Mouse (Mus musculus) forebrain, embryonic 12.5 days (tissue): Measurements from ENCODE around the gene Mmaa. TPM values are rescaled to one million over a fixed set of nuclear protein-coding genes. Genes with fewer than 3 reads are reported as not detected.

Experiments
- ATAC-seq: fragments of 200-750 bp; cut with Nextera tagmentation; 2 replicates; pipeline ENCODE4 v1.8.0; 2017; ENCODE audit warnings: moderate TSS enrichment; ENCODE audit not compliant: low FRiP score
- H3K27ac ChIP-seq: fragments of 300-500 bp; sonication (generic); 2 replicates; pipeline ENCODE4 v1.5.1; 2016; ENCODE audit warnings: mild to moderate bottlenecking
- H3K27me3 ChIP-seq: fragments of 300-500 bp; sonication (generic); 2 replicates; pipeline ENCODE4 v1.6.1; 2016; ENCODE audit warnings: mild to moderate bottlenecking
- H3K36me3 ChIP-seq: fragments of 300-500 bp; sonication (generic); replicated peaks from 2 replicates; pipeline ENCODE4 v1.6.1; 2016; ENCODE audit warnings: mild to moderate bottlenecking
- H3K4me1 ChIP-seq: fragments of 300-500 bp; sonication (generic); 2 replicates; pipeline ENCODE4 v1.6.1; 2016
- H3K4me2 ChIP-seq: fragments of 300-500 bp; sonication (generic); 2 replicates; pipeline ENCODE4 v1.6.1; 2016; ENCODE audit warnings: mild to moderate bottlenecking, moderate library complexity
- H3K4me3 ChIP-seq: fragments of 300-500 bp; sonication (generic); replicated peaks from 2 replicates; pipeline ENCODE4 v1.5.1; 2016; ENCODE audit warnings: mild to moderate bottlenecking
- H3K9ac ChIP-seq: fragments of 300-500 bp; sonication (generic); 2 replicates; pipeline ENCODE4 v1.6.1; 2016; ENCODE audit warnings: mild to moderate bottlenecking
- H3K9me3 ChIP-seq: fragments of 300-500 bp; sonication (generic); 2 replicates; pipeline ENCODE4 v1.6.1; 2016
- WGBS: fragments of 180-500 bp; shearing (Covaris S2); methylation state at CpG from one replicate; pipeline ENCODE4 v1.1.7; 2016; 5-methylcytosine and 5-hydroxymethylcytosine counted together
- polyA plus RNA-seq: library from polyadenylated mRNA; unstranded; fragments of >200 nt; fragmentation: Nextera tagmentation; extraction: Ambion mirVana; gene quantifications from 2 replicates; pipeline ENCODE4 v1.2.1, GENCODE M21; 2016

The Mmaa gene
- polyA plus RNA-seq: 16.8 and 17.5 TPM in 2 replicates

DNA sequence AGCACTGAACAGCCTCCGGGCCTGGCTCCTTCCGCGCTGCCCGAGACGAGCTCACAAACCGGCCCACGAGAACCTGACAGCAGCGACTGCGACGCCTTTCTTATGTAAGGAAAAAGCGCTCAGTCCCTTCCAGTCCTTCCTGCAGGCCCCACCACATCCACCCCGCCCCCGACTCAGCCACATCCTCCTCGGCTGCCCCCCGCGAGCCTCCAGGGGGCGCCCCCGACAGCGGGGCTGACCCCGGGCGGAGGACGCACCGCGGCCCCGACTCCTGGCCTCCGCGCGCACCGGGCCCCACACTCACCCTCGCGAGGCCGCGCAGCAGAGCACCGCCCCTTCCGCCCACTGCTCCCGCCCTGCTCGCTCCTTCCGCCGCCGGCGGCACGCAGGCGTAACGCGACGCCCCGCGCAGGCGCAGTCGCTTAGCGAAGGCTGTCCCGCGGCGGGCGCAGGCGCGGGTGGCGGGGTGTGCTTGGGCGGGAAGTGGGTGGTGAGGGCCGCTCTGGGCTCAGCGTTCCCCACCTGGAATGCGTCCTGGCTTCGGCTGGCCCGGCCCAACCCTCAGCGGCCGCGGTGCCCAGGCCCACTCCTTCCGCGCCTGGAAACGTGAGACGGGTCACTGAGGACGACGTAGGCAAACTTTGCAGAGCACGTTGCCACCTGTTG is at the start of gene Mmaa:
Gene Mmaa (minus strand): TSS at position 328 of the 666 bp plus-strand sequence.
- Histone ChIP-seq H3K27ac (peak within 1 kb of the TSS; percentile 96), H3K4me3 (peak within 1 kb of the TSS; percentile 67), H3K4me2 (peak within 1 kb of the TSS; percentile 60), H3K9me3 (no peaks in the 10 kb centered on the region), H3K27me3 (no peaks in the 10 kb centered on the region), H3K9ac (peak within 1 kb of the TSS; percentile 78), H3K4me1 (peaks cover 25% of the 10 kb centered on the region), H3K36me3 (no peaks in the 10 kb centered on the region)
- peak; percentile 98 for ATAC-seq
- WGBS: under 1% methylated on average over 73 of the region's 74 CpGs

DNA sequence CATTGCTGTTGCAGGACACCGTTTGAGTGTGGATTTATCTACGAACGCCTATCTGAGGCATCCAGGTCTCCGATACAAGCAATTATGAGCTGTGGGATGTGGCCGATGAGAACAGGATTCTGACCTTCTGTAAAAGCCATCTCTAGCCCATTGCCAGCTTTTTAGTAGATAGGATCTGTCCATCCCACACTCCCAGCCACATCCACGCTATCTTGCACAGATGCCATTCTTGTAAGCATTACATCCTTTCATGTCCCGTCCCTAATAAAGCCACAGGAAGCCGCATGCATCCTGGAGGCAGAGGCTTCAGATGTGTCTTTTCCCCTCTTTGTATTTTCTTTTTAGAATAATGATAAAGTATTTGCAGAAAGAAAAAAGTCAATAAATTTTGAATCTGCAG is 46.5 kb upstream of the Mmaa start:
- H3K9me3 ChIP-seq: no peaks in the 10 kb centered on the region
- no peak overlapping the region for H3K4me3 ChIP-seq
- H3K27me3 ChIP-seq: no peaks in the 10 kb centered on the region
- no peak overlapping the region for H3K9ac ChIP-seq
- no peak overlapping the region for H3K27ac ChIP-seq
- ATAC-seq: no peak
- H3K4me2 ChIP-seq: no peak overlapping the region
- peaks cover 70% of the 10 kb centered on the region for H3K36me3 ChIP-seq
- no peaks in the 10 kb centered on the region for H3K4me1 ChIP-seq
- WGBS: 96% methylated on average over 8 of the region's 8 CpGs

DNA sequence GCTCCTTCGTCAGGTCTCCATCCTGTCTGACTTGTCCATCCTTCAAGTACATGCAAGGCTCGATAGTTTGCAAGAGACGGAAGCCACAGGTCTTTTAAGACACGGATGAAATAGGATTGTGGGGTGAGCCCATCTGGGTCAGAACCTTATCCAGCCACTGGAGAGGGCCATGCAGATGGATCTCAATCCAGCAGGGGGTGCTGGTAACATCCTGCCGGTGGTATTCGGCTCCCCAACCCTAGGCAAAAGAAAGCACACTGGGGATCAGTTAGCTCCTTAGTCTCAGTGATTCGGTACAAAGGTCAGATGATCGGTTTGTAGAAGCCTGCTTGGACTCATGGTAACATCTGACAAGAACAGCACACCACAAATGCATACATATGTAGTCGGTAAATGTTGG is 44.8 kb upstream of the Mmaa start:
- ATAC-seq: no peak
- Histone ChIP-seq H3K27ac (no peak overlapping the region), H3K9ac (no peak overlapping the region), H3K4me2 (no peak overlapping the region), H3K36me3 (peaks cover 69% of the 10 kb centered on the region), H3K9me3 (no peaks in the 10 kb centered on the region), H3K4me3 (no peak overlapping the region), H3K4me1 (no peaks in the 10 kb centered on the region), H3K27me3 (no peaks in the 10 kb centered on the region)
- WGBS: 76% methylated on average over 9 of the region's 9 CpGs

DNA sequence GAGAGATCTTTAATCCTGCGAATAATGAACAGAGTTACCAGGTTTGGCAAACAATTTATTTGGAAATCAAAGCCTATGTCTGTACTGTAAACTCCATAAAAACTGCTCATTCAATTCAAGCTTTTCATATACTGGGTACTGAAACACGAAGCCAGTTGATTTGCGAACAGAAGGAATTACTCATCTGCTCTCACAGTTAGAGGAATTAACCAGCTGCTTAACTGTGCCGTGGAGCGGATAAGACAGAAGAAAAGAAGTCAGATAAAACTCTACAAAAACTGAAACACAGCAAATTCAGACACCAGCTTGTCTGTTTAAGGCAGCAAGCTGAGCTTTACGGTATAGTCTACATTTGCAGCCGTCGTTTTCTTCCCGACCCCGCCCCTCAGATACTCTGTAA is 43.9 kb upstream of the Mmaa start:
- H3K4me3 ChIP-seq: no peak overlapping the region
- no peaks in the 10 kb centered on the region for H3K9me3 ChIP-seq
- H3K4me1 ChIP-seq: no peaks in the 10 kb centered on the region
- H3K9ac ChIP-seq: no peak overlapping the region
- WGBS: 93% methylated on average over 10 of the region's 10 CpGs
- peaks cover 62% of the 10 kb centered on the region for H3K36me3 ChIP-seq
- no peak overlapping the region for H3K27ac ChIP-seq
- H3K4me2 ChIP-seq: no peak overlapping the region
- ATAC-seq: no peak
- no peaks in the 10 kb centered on the region for H3K27me3 ChIP-seq

DNA sequence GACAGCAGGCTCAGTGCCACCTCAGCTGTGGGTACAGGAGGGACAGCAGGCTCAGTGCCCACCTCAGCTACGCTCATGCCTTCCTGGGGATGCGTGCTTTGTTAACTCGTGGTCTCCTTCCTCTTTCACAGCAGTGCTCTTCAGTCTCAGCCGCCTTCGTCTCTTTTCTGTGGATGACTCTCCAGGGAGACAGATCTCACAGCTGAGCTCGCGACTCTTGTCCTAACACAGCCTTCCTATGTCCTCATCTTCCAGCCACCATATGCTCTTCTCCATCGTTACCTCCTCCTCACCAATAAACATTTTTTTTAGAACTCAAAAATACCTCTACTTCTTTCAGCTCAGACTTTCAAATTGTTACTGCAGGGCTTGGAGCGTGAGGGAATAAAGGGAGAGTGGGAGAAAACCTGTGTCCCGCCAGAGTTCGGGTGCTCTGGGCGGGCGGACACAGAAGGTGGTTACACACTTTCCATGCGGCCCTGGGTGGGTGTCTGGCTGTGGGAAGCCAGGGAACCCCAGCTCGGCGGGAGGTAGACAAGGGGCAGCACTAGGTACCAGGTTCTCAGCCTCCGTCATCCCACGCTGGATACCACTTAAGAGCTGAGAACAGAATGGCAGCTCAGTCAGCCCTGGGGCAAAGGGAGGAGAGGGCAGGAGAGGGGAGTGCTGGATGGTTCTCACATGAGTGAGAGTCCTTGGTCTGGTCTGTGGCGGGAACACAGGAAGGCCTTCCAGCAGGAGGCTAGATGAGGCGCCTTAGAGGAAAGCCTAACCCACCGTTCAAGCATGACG is 37.6 kb upstream of the Mmaa start:
- H3K36me3 ChIP-seq: peaks cover 4% of the 10 kb centered on the region
- H3K9me3 ChIP-seq: no peaks in the 10 kb centered on the region
- ATAC-seq: no peak
- H3K4me2 ChIP-seq: no peak overlapping the region
- H3K27ac ChIP-seq: no peak overlapping the region
- WGBS: 91% methylated on average over 22 of the region's 22 CpGs
- no peaks in the 10 kb centered on the region for H3K27me3 ChIP-seq
- no peak overlapping the region for H3K4me3 ChIP-seq
- no peak overlapping the region for H3K9ac ChIP-seq
- no peaks in the 10 kb centered on the region for H3K4me1 ChIP-seq

DNA sequence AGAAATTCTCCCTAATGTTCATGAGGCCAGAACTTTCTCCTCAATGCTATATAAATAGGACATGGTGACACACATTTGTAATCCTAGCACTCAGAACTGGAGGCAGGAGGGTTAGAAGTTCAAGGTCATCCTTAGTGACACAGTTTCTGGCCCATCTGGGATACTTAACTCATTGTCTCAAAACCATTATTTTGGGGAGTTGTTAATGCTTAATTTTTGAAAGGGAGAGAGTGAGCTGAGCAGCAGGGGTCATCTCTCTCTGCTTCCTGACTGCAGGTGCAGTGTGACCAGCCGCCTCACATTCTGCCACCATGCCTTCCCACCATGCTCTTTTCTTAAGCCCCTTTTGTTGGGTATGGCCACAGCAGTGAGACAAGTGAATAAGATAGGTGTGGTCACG is 36.8 kb upstream of the Mmaa start:
- H3K4me2 ChIP-seq: no peak overlapping the region
- no peaks in the 10 kb centered on the region for H3K27me3 ChIP-seq
- H3K36me3 ChIP-seq: no peaks in the 10 kb centered on the region
- H3K4me3 ChIP-seq: no peak overlapping the region
- H3K9me3 ChIP-seq: no peaks in the 10 kb centered on the region
- no peak for ATAC-seq
- H3K27ac ChIP-seq: no peak overlapping the region
- no peaks in the 10 kb centered on the region for H3K4me1 ChIP-seq
- WGBS: 77% methylated on average over 2 of the region's 2 CpGs
- H3K9ac ChIP-seq: no peak overlapping the region

DNA sequence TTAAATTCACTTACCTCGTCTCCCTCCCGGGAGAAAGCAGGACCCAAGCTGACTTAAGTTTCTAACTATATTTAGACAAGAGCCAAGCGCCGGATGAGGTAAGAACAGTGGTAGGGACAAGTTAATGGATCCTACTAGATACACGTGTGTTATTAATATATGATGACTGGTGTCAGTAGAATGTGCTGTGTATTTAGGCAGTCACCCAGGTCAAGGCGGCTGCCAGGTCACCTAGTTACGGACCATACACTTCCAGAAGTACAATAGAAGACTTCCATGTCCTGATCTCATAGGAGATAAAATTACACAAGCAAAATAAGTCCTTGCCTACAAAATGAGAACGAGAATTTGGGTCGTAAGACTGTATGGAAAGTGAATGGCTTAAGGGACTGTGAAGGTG is 36.3 kb upstream of the Mmaa start:
- WGBS: 92% methylated on average over 9 of the region's 9 CpGs
- Histone ChIP-seq H3K9ac (no peak overlapping the region), H3K4me1 (no peaks in the 10 kb centered on the region), H3K4me3 (no peak overlapping the region), H3K27ac (no peak overlapping the region), H3K4me2 (no peak overlapping the region), H3K36me3 (no peaks in the 10 kb centered on the region), H3K9me3 (no peaks in the 10 kb centered on the region), H3K27me3 (no peaks in the 10 kb centered on the region)
- ATAC-seq: no peak

DNA sequence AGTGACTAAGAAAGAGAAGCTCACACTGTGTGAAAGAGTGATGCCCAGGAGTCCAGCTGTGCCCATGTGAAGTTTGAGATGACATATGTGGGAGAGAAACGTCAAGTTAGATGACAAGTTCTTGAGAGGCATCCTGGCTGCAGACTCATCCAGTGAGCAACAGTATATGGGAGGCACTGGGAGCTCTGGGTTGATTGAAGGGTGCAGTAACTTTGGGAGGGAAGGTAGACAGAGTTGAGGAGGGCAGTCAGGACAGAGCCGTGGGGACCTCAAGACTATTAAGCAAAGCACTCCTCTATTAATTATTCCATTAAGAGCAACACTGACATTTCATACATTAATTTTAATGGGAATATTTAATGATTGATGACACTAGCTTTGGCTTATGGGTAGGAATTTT is 35.0 kb upstream of the Mmaa start:
- Histone ChIP-seq H3K4me2 (no peak overlapping the region), H3K9me3 (no peaks in the 10 kb centered on the region), H3K27ac (no peak overlapping the region), H3K4me1 (no peaks in the 10 kb centered on the region), H3K36me3 (no peaks in the 10 kb centered on the region), H3K27me3 (no peaks in the 10 kb centered on the region), H3K4me3 (no peak overlapping the region), H3K9ac (no peak overlapping the region)
- ATAC-seq: peak; percentile 51; the same call in 1 of the 2 replicates
- WGBS: 89% methylated on average over 2 of the region's 2 CpGs

DNA sequence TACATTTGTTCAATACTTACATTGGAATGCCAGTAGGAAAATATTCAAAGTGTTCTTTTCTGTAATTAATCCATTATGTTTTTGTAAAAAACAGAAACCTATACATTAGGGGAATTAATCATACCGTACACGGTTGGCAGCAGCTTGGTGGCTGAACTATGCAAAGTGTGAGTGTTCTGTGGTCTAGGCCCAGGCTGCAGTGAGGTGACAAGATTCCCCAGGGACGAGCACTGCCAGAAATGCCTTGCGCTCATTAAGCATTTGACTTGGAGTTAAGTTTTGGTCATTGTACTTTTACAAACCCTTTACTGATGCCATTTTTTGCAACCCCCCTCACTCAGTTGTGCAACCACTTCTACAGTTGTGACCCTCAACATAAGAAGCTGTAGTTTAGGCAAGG is 34.4 kb upstream of the Mmaa start:
- 86% methylated on average over 4 of the region's 4 CpGs for WGBS
- Histone ChIP-seq H3K9me3 (no peaks in the 10 kb centered on the region), H3K27me3 (no peaks in the 10 kb centered on the region), H3K36me3 (no peaks in the 10 kb centered on the region), H3K4me1 (peaks cover 2% of the 10 kb centered on the region; the same call in 1 of the 2 replicates), H3K4me2 (no peak overlapping the region), H3K4me3 (no peak overlapping the region), H3K9ac (no peak overlapping the region), H3K27ac (no peak overlapping the region)
- no peak for ATAC-seq

DNA sequence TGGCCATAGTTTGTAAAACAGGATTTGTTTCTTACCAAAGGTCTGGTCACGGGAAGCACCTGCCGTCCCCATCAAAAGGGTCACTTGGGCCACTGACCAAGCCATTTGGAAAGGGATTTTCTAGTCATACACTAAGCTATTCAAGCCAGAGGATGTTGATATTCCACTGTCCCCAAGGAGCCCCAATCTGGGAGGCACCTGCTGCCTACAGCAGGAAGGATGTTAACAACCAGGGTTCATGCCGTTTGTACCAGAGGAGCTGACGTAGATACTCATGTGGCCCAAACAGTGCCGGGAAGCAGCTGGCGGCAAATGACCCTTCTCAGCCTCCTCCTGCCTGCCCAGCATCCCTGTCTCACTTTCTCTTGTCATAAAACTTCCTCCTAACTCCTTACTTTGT is 30.8 kb upstream of the Mmaa start:
- H3K27me3 ChIP-seq: no peaks in the 10 kb centered on the region
- H3K9ac ChIP-seq: no peak overlapping the region
- peaks cover 6% of the 10 kb centered on the region; the same call in 1 of the 2 replicates for H3K4me1 ChIP-seq
- no peak overlapping the region for H3K4me2 ChIP-seq
- H3K36me3 ChIP-seq: no peaks in the 10 kb centered on the region
- no peaks in the 10 kb centered on the region for H3K9me3 ChIP-seq
- no peak overlapping the region for H3K27ac ChIP-seq
- no peak for ATAC-seq
- no peak overlapping the region for H3K4me3 ChIP-seq
- 92% methylated on average over 6 of the region's 6 CpGs for WGBS

DNA sequence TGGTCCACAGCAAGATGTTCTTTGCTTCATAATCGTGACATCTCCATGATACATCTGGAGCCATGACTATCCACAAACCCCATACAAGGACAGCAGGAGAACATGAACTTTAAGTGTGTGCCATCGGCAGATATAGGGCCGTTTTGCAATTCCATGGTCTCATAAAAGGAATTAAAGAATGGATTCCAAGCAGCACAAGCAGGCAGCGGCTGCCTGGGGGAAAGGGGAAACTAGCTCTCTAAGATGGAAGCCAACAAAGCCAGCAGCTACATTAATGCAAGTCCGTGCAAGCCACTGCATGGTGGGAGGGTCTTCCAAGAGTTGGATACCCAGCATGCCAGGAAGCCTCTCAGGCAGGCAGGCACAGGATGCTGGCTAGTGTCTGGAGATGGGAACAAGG is 30.2 kb upstream of the Mmaa start:
- Histone ChIP-seq H3K4me3 (no peak overlapping the region), H3K27me3 (no peaks in the 10 kb centered on the region), H3K9ac (no peak overlapping the region), H3K4me2 (no peak overlapping the region), H3K27ac (no peak overlapping the region), H3K36me3 (no peaks in the 10 kb centered on the region), H3K9me3 (no peaks in the 10 kb centered on the region), H3K4me1 (peaks cover 6% of the 10 kb centered on the region; the same call in 1 of the 2 replicates)
- ATAC-seq: no peak
- WGBS: 71% methylated on average over 5 of the region's 5 CpGs

DNA sequence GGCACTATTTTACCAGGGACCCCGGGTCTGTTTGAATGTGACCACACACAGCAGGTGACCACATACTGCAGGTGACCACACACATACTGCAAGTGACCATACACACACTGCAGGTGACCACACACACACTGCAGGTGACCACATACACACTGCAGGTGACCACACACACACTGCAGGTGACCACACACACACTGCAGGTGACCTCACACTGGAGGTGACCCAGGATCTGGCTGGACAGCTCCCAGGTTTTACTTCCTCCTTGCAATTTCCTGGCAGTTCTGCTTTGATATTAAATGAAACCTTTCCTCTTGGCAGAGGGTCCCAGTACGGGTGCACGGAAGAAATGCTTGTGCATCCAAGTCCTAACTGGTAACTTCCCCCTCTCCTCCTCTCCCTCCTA is 29.3 kb upstream of the Mmaa start:
- WGBS: 71% methylated on average over 3 of the region's 3 CpGs
- Histone ChIP-seq H3K36me3 (no peaks in the 10 kb centered on the region), H3K9ac (no peak overlapping the region), H3K27ac (no peak overlapping the region), H3K4me2 (no peak overlapping the region), H3K4me1 (peaks cover 6% of the 10 kb centered on the region; the same call in 1 of the 2 replicates), H3K27me3 (no peaks in the 10 kb centered on the region), H3K9me3 (no peaks in the 10 kb centered on the region), H3K4me3 (no peak overlapping the region)
- no peak for ATAC-seq

DNA sequence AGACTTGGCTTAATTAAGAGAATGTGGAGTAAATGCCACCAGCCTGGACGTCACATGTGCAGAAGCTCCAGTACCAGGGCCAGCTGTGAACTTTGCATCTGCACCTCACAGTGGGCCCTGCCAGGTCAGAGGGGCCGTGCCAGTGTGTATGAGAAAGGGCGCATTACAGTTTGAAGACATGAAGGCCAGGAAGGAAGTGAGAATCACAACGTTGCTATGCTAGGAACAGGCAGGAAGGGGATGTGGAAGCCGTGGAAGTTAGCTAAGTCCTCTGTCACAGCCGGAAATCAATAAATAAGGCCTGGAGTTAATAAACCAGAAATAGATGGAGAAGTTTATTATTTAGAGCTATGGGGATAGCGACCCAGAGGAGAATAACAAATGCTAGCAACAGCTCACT is 28.4 kb upstream of the Mmaa start:
- no peaks in the 10 kb centered on the region for H3K36me3 ChIP-seq
- peaks cover 6% of the 10 kb centered on the region; the same call in 1 of the 2 replicates for H3K4me1 ChIP-seq
- H3K9me3 ChIP-seq: no peaks in the 10 kb centered on the region
- WGBS: 74% methylated on average over 7 of the region's 7 CpGs
- no peaks in the 10 kb centered on the region for H3K27me3 ChIP-seq
- no peak overlapping the region for H3K4me3 ChIP-seq
- H3K9ac ChIP-seq: no peak overlapping the region
- no peak overlapping the region for H3K27ac ChIP-seq
- H3K4me2 ChIP-seq: no peak overlapping the region
- no peak for ATAC-seq
